Mouse (Mus musculus) stomach, postnatal 0 days (tissue): Measurements from ENCODE around the gene Magea1.
"Not testable (repeated sequence)": the region's sequence is repeated elsewhere in the genome, so short reads cannot be mapped to it uniquely, and the experiment has no call there.

Source experiments
- CTCF ChIP-seq: IDR thresholded peaks from 2 replicates; pipeline ENCODE4 v1.5.1; 2016; ENCODE audit warnings: antibody characterized with exemption, low read depth, mild to moderate bottlenecking, moderate library complexity
- EP300 ChIP-seq: optimal IDR thresholded peaks from 2 replicates; pipeline ENCODE3; 2016; ENCODE audit warnings: antibody characterized with exemption

DNA sequence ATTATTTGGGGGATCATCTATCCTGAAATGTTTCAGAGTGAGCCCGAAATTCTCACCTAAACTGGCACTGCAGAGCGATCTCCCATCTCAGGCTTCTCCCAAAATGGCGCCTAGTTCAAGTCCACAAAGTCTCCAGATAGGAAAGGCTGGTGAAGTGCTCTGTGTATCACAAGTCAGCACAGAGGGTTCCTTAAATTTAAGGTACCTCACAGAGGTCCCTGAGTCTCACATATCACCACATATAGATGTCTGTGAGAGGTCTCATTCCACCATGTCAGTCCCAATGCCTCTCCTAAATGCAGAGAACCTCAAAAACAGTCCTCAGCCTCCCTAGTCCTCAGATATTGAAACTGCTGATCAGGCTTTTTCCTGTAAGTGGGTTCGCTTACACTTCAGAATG is 4.0 kb upstream of the Magea1 start, which contains the start of gene Magea2:
- not testable (repeated sequence) for TF ChIP-seq CTCF, EP300
